Mouse (Mus musculus): Measurements from ENCODE around the gene Il17re.

- TF ChIP-seq CTCF (IDR thresholded peaks at IDR 0.05; ENCODE audit: low read depth, low read length) (no peak), POLR2A (IDR thresholded peaks at IDR 0.05; ENCODE audit: borderline replicate concordance, low read depth, low read length) (no peak)
Observed at GRCm38 (mm10) chr6:113505689-113506088, 47.4 kb downstream of the Il17re start.
